Mouse (Mus musculus) 416B (cell line): ENCODE results near the gene Timm8a2.

Experiments used
- DNase-seq: peaks from one replicate; pipeline ENCODE4 v3.0.0; 2011; ENCODE audit warnings: low read depth

Timm8a2 gene

DNA sequence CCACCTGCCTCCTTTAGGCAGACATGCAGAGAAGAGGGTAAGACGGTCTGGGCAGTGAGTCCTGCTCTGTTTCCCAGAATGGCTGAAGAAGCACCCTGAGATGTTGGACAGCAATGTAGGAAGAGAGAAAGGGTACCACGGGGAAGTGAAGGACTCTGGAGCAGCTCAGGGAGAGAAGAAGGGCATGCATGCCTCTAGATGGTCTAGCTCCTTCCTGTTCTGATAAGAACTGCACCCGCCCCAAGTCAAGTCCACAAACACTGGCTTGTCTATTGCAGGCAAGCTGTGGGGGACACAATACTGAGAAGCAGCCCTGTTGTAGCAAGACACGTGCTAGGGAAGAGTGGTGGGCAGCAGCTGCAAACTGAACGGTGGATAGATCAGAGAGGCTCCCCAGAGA lies 22.3 kb upstream of the Timm8a2 start:
- DNase-seq = no peak

DNA sequence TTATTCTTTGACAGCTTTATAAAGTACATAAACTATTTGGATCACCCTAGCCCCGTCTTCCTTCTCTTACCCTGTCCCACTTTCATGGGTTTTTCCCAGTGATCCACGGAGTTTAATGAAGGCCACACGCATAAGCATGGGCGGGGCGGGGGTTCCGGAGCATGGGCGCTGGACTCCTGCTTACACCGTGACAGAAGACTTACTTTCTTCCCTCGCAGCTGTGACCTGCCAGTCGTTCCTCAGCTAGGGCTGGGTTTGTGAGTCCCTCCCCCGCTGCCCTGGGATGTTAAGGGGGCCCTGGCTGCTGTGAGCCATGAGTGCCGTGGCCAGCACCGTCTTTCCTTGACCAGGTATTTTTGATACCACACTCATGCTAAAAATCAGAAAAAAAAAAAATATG lies 21.7 kb upstream of the Timm8a2 start:
- DNase-seq = no peak

DNA sequence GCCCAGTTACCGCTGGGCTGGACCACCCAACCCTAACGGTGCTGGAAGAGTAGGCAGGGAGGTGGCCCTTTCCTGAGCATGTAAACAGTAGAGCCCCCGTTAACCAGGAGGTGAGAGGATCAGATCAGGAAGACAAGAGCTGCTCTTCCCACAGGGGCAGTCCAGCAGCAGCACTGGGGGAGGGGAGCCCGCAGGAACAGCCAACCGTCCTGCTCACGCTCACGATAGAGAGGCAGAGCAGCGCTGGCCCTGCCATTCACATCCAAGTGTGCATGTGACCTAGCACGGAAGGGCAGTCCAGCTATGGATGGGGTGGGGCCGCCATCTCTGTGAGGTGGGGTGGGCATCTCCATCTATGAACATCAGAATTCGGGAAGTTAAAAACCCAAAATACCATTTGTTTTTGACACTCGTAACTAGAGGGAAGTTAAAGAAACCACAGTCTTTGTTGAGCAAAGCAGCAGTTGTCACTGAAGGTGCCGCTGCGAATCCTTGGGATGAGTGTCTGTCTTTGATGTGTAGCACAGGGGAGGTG lies 21.0 kb upstream of the Timm8a2 start:
- DNase-seq = peak; percentile 8

DNA sequence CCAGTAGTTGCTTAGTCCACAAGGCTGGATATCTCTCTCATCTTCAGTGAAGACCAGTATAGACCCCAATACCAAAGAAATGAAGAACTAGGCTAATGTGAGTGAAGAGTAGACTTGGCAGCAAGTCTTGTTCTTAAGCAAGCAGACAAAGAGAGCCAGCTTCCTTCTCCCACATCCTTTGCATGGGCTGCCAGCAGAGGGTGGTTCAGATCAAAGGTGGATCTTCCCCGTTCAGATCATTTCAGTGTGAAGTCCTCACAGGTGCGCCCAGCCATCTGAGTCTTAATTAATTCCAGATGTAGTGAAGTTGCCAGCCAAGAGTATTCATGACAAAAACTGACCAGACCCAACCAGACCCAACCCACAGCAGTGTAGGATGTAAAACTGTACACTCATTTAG lies 16.5 kb upstream of the Timm8a2 start:
- DNase-seq = no peak

DNA sequence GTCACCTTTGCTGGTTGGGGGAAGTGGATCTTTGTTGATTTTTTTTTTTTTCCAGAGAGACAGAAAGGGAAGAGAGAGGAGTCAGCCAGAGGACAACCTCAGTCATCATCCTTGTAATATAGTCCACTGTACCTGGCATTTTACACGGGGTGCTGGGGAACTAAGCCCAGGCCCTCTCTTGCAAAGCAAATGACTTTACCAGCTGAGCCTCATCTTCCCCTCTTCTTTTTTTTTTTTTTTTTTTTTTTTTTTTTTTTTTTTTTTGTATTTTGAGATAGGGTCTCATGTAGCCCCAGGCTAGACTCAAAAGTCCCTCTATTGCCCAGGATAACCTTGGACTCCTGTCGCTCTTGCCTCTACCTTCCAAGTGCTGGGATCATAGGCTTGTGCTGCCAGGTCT lies 15.1 kb upstream of the Timm8a2 start:
- DNase-seq = no peak

DNA sequence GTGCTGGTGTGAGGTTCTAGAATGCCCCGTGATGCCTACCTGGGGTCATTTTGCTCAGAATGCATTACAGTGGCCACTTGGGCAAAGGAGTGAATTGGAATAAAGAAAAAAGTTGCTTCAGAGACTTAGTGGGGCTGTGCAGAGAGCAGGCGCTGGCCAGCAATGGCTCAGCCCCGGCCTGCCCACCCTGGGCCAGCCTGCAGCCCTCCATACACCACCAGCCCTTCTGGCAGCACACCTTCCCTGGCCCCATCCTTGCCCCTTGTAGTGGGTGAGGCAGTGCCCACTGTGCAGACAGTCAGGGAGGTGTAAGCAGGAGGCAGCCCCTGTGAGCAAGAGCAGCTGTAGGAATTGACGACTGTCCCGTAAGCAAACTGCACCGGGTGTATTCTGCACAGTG lies 13.9 kb upstream of the Timm8a2 start:
- DNase-seq = no peak

DNA sequence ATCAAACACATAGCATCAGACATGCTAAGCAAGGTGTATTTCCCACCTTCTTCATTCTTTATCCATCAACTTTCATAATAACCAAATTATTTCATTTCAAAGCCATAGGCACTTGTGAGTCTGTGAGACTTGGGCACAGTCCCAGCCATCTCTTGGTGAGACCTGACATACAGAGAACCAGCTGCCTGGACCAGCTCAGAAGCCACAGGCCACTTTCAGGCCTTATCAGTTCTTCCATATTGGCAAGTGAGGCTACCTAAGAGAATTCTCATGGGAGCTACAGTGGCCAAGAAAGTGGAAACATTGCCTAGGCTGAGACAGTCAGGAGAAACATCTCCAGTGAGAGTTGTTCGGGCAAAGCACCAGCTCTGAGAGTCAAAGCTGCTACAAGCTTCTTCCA lies 11.4 kb upstream of the Timm8a2 start:
- no peak for DNase-seq

DNA sequence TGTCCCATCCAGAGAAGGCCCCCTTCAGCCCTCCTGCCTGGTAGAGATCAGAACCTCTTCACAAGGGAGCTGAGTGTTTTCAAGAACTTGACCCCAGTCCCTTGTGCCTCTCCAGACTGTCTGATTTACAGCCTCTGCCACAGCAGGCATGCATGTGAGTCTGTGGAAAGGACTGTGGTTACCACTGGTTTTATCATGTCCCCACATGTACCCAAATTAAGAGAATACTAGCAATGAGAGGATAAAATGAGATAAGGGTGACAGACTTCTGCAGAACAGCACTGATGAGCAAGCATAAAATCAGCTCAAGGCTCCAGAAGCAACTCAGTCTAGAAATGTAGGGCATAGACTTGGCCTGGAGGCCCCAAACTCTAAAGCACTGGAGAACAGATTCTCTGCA lies 10.5 kb upstream of the Timm8a2 start:
- peak; percentile 24 for DNase-seq

DNA sequence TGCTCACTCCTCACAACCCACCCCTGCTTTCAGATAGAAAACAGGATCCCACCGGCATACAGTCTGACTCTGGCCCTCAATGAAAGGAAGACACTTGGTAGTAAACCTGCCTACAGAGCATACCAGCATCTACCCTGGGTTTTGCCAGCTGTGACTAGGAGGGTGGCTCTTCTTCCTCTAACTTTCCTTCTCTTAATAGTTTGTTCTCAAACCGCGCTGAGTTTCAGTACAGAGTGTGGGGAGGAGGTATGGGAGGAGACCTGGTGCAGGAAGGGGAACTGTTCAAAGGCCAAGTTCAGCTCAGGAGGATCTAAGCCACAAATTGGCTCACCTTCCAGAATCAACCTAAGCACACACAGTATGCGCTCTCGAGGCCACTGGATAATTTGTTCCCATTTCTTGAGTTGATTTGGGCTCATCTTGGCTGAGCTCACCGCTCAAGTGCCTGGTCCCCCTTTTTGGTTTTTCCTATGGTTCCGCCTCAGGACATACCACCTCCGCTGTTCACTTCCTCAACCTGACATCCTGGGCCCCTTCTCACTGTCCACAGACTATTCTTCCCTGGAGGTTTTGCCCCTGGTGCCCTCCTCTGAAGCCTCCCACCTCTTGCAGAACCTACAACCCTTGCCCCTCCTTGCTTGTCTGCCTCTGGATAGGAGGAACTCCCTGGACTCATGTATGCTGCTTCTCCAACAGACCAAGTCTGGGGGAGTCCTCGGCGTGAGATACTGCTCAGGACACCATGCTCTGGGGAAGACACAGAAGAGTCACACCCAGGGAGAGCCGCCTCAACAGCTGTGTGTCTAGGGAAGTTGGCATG lies 5.3 kb upstream of the Timm8a2 start:
- no peak for DNase-seq

DNA sequence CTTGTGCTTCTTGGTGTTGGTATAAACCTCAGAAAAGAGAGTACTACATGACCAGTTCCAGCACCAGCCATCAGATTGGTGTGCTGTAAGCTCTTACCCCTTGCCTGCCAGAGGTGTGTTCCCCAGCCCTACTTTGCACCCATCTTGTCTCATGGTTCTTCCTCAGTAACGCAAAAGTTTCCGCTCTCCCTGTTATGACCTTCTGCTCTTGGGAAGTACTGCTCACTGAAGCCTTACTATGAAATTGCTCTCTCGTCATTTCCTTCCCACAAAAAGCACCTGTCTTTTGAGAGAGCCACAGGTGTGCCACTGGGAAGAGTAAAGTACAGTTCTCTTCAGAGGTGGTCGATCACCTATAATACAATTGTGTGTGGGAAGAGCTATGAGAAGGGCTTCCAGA lies 4.6 kb upstream of the Timm8a2 start:
- no peak for DNase-seq

DNA sequence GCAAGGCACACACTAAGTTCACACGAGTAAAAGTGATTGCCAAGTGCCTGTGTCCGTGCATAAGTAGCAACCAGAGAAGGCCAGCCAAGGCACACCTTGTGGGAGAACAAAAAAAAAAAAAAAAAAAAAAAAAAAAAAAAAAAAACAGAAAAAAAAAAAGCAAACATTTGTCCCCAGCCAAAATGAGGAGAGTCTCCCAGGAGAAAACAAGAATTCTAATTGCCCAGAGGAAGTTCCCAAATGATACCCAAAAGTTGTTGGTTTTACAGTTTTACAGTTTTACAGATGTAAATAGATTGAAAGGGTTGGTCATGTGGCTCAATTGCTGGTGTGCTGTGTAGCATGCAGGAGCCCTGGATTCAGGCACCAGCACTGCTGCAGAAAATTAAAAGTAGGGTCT lies 2.4 kb upstream of the Timm8a2 start:
- DNase-seq = no peak

DNA sequence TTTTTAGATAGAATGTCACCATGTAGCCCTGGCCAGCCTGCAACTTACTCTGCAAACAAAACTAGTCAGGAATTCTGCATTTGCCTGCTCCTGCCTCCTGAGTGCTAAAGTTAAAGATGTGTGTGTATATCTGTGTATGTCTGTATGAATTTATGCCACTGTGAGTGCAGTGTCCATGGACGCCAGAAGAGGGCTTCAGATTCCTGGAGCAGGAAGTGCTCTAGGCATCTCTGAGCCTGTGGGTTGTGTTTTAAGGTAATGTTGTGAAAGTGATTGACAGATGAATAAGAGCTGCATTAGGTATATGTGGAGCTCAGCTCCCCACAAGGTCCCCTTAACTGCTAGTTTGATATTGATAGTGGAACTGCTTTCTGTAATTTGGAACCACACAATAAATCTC lies 707 bp downstream of the Timm8a2 start:
- no peak for DNase-seq

DNA sequence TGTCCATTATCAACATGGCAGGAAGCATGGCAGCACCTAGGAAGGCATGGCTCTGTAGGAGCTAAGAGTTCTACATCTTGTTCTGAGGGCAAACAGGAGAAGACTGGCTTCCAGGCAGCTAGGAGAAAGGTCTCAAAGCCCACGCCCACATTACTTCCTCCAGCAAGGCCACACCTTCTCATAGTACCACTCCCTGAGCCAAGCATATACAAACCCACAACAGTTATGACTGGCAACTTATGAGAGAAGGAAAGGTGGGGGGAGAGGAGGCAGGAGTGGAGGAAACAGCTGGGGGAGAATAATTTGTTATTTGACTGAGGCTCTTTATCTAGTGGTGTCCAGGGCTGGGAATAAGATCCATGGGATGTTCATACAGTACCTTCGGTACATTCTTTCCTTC lies 1.4 kb downstream of the Timm8a2 start:
- peak; percentile 56 for DNase-seq

DNA sequence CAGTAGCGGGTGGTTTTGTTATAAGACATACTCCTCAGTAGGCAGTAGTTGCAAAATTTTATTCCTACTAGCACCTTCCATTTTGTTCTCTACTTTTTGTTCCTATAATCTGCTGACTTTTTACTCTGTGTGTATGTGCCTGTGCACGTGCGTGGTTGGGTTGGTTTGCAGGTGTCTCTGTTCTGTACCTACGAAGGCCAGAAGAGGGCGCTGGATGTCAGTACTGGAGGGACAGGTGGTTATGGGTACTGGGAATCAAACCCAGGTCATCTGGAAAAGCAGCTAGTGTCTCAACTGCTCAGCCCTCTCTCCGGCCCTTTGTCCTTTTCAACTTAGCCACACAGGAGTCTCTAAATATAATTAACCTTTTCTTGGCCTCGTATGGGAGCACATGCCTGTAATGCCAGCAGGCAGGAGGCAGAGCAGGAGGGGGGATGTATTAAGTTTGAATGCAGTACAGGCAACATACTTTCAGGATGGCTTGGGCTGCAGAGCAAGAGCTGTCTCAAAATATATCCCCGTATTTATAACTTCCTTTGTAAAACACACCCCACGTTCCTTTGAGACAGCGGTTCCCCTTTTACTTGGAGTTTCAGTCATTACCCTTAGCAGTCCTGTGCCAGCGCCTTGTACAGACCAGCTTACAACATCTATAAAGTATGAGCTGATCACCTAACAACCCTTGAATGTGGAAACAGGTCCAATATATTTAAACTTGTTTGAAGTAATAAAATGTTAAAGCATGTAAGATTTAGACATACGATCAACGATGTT lies 4.6 kb downstream of the Timm8a2 start:
- no peak for DNase-seq

DNA sequence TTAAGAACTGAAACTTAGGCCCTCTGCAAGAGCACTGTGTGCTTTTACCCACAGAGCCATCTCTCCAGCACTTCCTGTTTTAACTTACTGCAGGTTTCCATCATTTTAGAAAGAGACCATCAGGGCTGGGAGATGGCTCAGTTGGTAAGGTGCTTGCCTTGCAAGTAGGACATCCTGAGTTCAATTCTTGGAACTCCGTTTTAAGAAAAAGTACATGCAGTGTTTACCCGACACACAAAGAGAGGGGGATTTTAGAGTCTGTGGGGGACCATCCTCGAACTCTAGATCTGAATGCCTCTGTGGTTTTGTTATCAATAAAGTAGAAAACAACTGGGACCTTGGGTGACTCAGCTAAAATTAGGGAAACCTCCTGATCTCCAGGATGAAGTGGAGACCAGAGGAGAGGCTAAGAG lies 6.9 kb downstream of the Timm8a2 start:
- DNase-seq = no peak

DNA sequence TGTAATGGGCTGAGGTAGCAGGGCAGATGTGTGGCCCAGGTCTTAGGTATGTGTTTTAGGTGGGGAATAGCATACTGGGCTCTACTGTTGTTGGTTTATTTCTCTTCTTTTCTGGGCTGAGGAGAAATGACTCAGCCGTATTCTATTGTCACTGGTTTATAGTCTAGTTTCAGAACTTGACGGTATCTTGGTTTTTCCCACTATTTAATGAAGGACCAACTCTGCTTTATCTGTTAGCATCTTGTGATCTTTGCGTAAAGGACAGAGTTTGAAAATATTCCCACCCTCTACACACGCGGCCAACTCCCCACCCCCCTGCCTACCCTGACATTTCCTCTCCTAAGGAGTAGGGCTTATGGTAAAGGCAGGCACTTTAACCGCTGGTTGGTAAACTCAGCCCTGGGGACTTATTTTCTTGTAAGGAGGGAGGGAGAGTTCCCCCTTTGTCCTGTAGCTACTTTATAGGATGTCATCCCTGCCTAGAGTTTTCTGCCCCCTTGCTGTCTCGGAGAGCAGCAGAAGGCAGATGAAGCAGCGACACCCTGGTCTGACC lies 7.7 kb downstream of the Timm8a2 start:
- DNase-seq = no peak

DNA sequence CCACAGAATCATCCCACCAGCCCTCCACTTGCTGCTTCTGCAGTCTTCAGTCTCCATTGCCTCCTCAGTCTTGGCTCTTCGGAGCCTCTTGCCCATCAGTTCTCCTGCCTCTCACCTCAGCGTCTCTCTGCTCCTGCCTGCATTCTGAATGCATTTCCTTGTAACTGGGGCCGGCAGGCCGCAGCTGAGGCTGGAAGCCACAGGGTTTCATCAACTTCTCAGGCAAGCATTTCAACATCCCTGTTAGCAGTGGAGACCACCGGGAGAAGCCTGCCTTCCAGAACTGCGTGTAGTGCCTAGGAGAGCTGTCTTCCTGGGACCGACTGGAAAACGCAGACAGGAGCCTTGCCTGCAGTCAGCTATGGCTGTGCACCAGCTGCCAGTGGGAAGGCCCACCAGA lies 13.3 kb downstream of the Timm8a2 start:
- no peak for DNase-seq

DNA sequence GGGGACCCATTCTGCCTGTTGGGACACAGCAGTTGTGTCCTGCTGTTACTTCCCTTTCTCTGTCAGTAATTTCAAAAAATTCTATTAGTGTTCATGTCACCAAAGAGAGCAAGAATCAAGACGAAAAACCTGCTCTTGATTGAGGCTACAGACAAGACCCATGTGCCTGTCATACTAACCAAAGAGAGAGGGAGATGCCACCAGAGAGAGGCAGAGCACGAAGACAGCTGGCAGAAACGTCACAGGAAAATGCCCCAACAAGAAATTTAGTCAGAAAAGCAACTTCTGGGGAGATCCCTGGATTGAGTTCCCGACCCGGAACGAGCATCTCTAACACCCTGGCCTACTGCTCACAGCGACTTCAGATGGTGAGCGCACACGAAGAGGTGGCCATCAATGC lies 14.3 kb downstream of the Timm8a2 start:
- DNase-seq = no peak

DNA sequence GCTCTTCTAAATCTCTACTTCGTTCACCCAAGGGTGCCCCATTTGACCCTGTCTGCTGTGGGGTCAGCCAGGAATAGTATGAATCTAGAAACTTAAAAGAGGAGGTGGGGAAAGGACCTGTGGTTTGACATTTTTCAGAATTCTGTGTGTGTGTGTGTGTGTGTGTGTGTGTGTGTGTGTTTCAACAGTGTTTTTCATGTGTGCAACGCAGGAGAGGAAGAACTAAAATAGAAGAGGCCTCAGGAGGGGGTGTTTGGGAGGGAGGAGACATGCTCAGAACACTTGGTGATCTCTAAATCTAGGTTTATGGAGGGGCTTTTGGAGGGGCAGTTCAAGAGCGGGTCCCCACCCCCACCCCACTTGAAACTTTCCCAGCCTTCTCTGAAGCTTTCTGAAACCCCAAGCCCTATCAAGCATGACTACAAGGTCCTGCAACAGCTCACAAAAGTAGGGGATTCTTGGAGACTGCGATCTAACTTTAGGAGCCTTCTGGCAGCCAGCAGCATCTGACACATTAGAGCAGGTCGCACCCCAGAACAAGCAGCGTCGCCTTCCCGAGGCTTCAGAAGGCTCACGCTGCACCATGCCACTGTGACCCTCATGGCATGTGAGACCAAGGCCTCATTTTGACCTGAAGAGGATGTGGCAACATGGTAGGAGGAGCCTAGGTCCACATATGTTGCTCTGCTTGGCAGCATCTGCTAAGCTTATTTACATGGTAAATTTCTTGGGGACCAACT lies 18.6 kb downstream of the Timm8a2 start:
- no peak for DNase-seq

DNA sequence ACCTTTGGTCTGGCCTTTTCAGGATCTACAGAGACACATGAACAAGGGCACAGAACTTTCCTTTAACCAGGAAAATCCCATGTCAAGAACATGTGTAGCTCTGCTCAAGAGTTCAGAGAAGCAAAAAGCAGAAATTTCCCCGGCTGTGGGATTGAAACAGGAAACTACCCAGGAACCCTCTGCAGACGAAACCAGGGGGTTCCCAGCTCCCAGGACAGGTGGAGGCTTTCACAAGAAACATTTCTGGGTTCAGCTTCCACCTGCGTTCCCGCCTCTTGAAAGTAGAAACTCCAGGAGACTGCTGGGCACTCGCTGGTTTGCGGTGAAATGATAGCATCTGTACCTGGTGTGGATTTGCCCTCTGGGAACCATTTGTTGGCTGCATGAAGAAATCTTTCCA lies 22.4 kb downstream of the Timm8a2 start:
- no peak for DNase-seq

DNA sequence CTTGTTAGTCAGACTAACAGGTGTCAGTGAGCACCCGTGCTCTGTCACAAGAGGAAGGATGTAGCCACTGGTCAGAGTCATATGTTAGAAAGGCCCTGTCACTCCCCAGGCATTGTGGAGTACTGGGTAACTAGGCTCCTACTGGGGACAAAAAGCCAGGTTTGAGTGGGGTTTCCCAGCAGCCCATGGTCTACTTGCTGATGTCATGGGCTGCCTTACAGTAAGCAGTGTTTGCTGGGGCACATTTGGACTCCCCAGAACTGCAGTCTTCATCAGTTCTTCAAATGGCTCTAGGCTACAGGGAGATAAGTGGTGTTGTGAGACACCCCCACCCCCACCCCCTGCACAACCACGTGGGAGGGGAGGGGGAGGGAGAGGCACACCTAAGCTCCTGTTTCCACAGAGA lies 23.5 kb downstream of the Timm8a2 start:
- no peak for DNase-seq

DNA sequence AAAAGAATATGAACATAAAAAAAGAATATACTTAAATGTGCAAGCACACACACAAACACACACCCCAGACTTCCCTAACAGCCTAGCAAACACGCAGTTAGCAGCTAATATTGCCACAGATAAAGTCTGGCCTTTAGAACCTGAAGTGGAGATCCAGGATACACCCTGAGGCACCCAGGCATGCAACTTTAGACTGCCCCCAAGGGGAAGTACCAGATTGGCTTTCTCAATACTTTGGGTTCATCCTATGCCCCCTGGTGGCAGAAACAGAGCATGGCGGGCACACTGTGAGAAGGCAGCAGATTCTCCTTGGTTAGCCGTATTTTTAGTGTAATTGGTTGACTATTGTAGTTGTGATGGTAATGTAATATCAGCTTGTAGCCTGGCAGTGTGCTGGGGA lies 26.2 kb downstream of the Timm8a2 start:
- peak; percentile 86 for DNase-seq
